Mouse (Mus musculus) intestine, embryonic 16.5 days (tissue): ENCODE data around the gene Gpr45. TPM values are rescaled to one million over a fixed set of nuclear protein-coding genes. Genes with fewer than 3 reads are reported as not detected.

Experiments used
- ATAC-seq: fragments of 200-750 bp; cut with Nextera tagmentation; 2 replicates; pipeline ENCODE4 v1.8.0; 2017; ENCODE audit warnings: moderate TSS enrichment, moderate library complexity
- H3K27ac ChIP-seq: fragments of 300-500 bp; sonication (generic); 2 replicates; pipeline ENCODE4 v1.5.1; 2014; ENCODE audit warnings: mild to moderate bottlenecking, low read length
- H3K27me3 ChIP-seq: fragments of 300-500 bp; sonication (generic); replicated peaks from 2 replicates; pipeline ENCODE4 v1.6.1; 2014; ENCODE audit warnings: low read length, control low read depth, mixed read lengths; ENCODE audit not compliant: control insufficient read depth, insufficient read depth
- H3K36me3 ChIP-seq: fragments of 300-500 bp; sonication (generic); 2 replicates; pipeline ENCODE4 v1.6.1; 2014; ENCODE audit warnings: low read length, control low read depth; ENCODE audit not compliant: control insufficient read depth, insufficient read depth
- H3K4me1 ChIP-seq: fragments of 300-500 bp; sonication (generic); 2 replicates; pipeline ENCODE4 v1.6.1; 2014; ENCODE audit warnings: low read length, control low read depth, mixed read lengths; ENCODE audit not compliant: control insufficient read depth, insufficient read depth
- H3K4me2 ChIP-seq: fragments of 300-500 bp; sonication (generic); 2 replicates; pipeline ENCODE4 v1.6.1; 2014; ENCODE audit warnings: low read depth, low read length, control low read depth
- H3K4me3 ChIP-seq: fragments of 300-500 bp; sonication (generic); 2 replicates; pipeline ENCODE4 v1.5.1; 2014; ENCODE audit warnings: mild to moderate bottlenecking, low read length
- H3K9ac ChIP-seq: fragments of 300-500 bp; sonication (generic); 2 replicates; pipeline ENCODE4 v1.6.1; 2014; ENCODE audit warnings: low read depth, low read length
- H3K9me3 ChIP-seq: fragments of 300-500 bp; sonication (generic); 2 replicates; pipeline ENCODE4 v1.6.1; 2016; ENCODE audit warnings: low read length, control low read depth; ENCODE audit not compliant: control insufficient read depth
- WGBS: fragments of 180-500 bp; shearing (Covaris S2); extraction: QIAGEN DNeasy Blood & Tissue Kit; methylation state at CpG from one replicate; pipeline ENCODE4 v1.1.7; 2014; 5-methylcytosine and 5-hydroxymethylcytosine counted together
- polyA plus RNA-seq: library from polyadenylated mRNA; unstranded; fragments of >200 nt; fragmentation: Nextera tagmentation; extraction: Ambion mirVana; gene quantifications from 2 replicates; pipeline ENCODE4 v1.2.1, GENCODE M21; 2015

Gene Gpr45
- polyA plus RNA-seq, 1 experiment from 2014 or later = 3.6 TPM

GRCm38 (mm10) chr1:42948486-42948885, 4.2 kb upstream of the Gpr45 start:
- no peak overlapping the region for H3K9ac ChIP-seq
- H3K4me1 ChIP-seq = peaks cover under 1% of the 10 kb centered on the region; the same call in 1 of the 2 replicates
- peaks cover 3% of the 10 kb centered on the region for H3K27me3 ChIP-seq
- no peak overlapping the region for H3K27ac ChIP-seq
- no peak for ATAC-seq
- no peaks in the 10 kb centered on the region for H3K36me3 ChIP-seq
- no peak overlapping the region for H3K4me3 ChIP-seq
- H3K9me3 ChIP-seq = no peaks in the 10 kb centered on the region
- no peak overlapping the region for H3K4me2 ChIP-seq
- WGBS = 74% methylated on average over 4 of the region's 4 CpGs

GRCm38 (mm10) chr1:42953482-42953822, 780 bp downstream of the Gpr45 start:
- Histone ChIP-seq H3K9me3 (no peaks in the 10 kb centered on the region), H3K4me1 (peaks cover 3% of the 10 kb centered on the region; the same call in 1 of the 2 replicates), H3K36me3 (no peaks in the 10 kb centered on the region), H3K9ac (peak overlapping the region; percentile 76), H3K4me2 (peak overlapping the region; percentile 94), H3K4me3 (peak overlapping the region; percentile 68), H3K27ac (no peak overlapping the region), H3K27me3 (peaks cover 3% of the 10 kb centered on the region)
- peak; percentile 46; the same call in 1 of the 2 replicates for ATAC-seq
- WGBS = 1% methylated on average over 16 of the region's 16 CpGs

- no peak for ATAC-seq
- Histone ChIP-seq H3K9ac (no peak overlapping the region), H3K4me1 (peaks cover 3% of the 10 kb centered on the region; the same call in 1 of the 2 replicates), H3K9me3 (no peaks in the 10 kb centered on the region), H3K27ac (no peak overlapping the region), H3K4me3 (no peak overlapping the region), H3K36me3 (no peaks in the 10 kb centered on the region), H3K4me2 (no peak overlapping the region), H3K27me3 (peaks cover 3% of the 10 kb centered on the region)
- 91% methylated on average over 1 of the region's 1 CpGs for whole genome bisulfite sequencing
These were observed 4.2 kb downstream of the Gpr45 start for GRCm38 (mm10) chr1:42956828-42957227.

- no peaks in the 10 kb centered on the region for H3K27me3 ChIP-seq
- no peak overlapping the region for H3K27ac ChIP-seq
- H3K4me2 ChIP-seq = no peak overlapping the region
- no peaks in the 10 kb centered on the region for H3K4me1 ChIP-seq
- 57% methylated on average over 8 of the region's 8 CpGs for WGBS
- no peak overlapping the region for H3K4me3 ChIP-seq
- H3K9ac ChIP-seq = no peak overlapping the region
- no peaks in the 10 kb centered on the region for H3K36me3 ChIP-seq
- ATAC-seq = no peak
- H3K9me3 ChIP-seq = 0 out of 2 replicates have a peak, but pooled peaks cover 3% of the 10 kb centered on the region
These were observed 30.6 kb downstream of the Gpr45 start for GRCm38 (mm10) chr1:42983082-42983771.

GRCm38 (mm10) chr1:42984119-42984518, 31.4 kb downstream of the Gpr45 start:
- Histone ChIP-seq H3K27ac (no peak overlapping the region), H3K4me1 (no peaks in the 10 kb centered on the region), H3K9me3 (0 out of 2 replicates have a peak, but pooled peaks cover 3% of the 10 kb centered on the region), H3K4me3 (no peak overlapping the region), H3K4me2 (no peak overlapping the region), H3K9ac (no peak overlapping the region), H3K27me3 (no peaks in the 10 kb centered on the region), H3K36me3 (no peaks in the 10 kb centered on the region)
- WGBS = 88% methylated on average over 3 of the region's 3 CpGs
- no peak for ATAC-seq

GRCm38 (mm10) chr1:42988996-42989395, 36.3 kb downstream of the Gpr45 start:
- Histone ChIP-seq H3K9me3 (0 out of 2 replicates have a peak, but pooled peaks cover 3% of the 10 kb centered on the region), H3K4me1 (no peaks in the 10 kb centered on the region), H3K4me2 (no peak overlapping the region), H3K4me3 (no peak overlapping the region), H3K27ac (no peak overlapping the region), H3K9ac (no peak overlapping the region), H3K36me3 (no peaks in the 10 kb centered on the region), H3K27me3 (no peaks in the 10 kb centered on the region)
- no peak for ATAC-seq
- 91% methylated on average over 2 of the region's 2 CpGs for WGBS

GRCm38 (mm10) chr1:43006051-43006514, 53.4 kb downstream of the Gpr45 start:
- Histone ChIP-seq H3K4me1 (no peaks in the 10 kb centered on the region), H3K9ac (no peak overlapping the region), H3K4me3 (no peak overlapping the region), H3K9me3 (no peaks in the 10 kb centered on the region), H3K27me3 (no peaks in the 10 kb centered on the region), H3K36me3 (no peaks in the 10 kb centered on the region), H3K27ac (no peak overlapping the region), H3K4me2 (no peak overlapping the region)
- 61% methylated on average over 13 of the region's 13 CpGs for WGBS
- ATAC-seq = no peak

GRCm38 (mm10) chr1:43006524-43006923, 53.9 kb downstream of the Gpr45 start:
- ATAC-seq = no peak
- no peaks in the 10 kb centered on the region for H3K27me3 ChIP-seq
- H3K4me3 ChIP-seq = no peak overlapping the region
- H3K27ac ChIP-seq = no peak overlapping the region
- H3K4me2 ChIP-seq = no peak overlapping the region
- 79% methylated on average over 4 of the region's 4 CpGs for WGBS
- no peaks in the 10 kb centered on the region for H3K36me3 ChIP-seq
- no peaks in the 10 kb centered on the region for H3K4me1 ChIP-seq
- H3K9me3 ChIP-seq = no peaks in the 10 kb centered on the region
- H3K9ac ChIP-seq = no peak overlapping the region

GRCm38 (mm10) chr1:43010461-43010860, 57.8 kb downstream of the Gpr45 start:
- no peak overlapping the region for H3K4me3 ChIP-seq
- H3K9me3 ChIP-seq = no peaks in the 10 kb centered on the region
- H3K4me1 ChIP-seq = no peaks in the 10 kb centered on the region
- H3K4me2 ChIP-seq = no peak overlapping the region
- no peak for ATAC-seq
- 94% methylated on average over 4 of the region's 4 CpGs for WGBS
- no peak overlapping the region for H3K27ac ChIP-seq
- H3K27me3 ChIP-seq = no peaks in the 10 kb centered on the region
- no peaks in the 10 kb centered on the region for H3K36me3 ChIP-seq
- H3K9ac ChIP-seq = no peak overlapping the region
